Mouse (Mus musculus): ENCODE data around the gene Fstl5.
A peak's percentile ranks its signal among the peaks of the same experiment; 100 is the strongest.

Fstl5 gene

DNA sequence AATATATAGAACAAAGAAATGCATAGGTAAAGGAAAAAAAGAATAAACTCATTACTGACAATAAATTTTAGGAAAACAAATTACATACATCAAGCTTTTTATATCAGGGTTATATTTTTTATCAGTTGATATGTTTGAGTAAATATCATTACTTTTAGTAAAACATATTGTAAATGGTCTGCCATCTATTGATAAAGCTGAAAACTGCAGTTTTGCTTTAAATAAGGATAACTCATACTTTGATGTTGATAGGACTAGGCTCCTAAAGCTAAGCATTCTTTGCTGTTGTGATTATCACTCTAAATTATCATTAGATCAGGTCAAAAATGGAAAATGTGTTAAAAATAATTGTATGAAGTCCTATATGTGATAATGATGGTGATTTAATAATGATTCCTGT, 493.3 kb downstream of the Fstl5 start:
- no peak for DNase-seq

DNA sequence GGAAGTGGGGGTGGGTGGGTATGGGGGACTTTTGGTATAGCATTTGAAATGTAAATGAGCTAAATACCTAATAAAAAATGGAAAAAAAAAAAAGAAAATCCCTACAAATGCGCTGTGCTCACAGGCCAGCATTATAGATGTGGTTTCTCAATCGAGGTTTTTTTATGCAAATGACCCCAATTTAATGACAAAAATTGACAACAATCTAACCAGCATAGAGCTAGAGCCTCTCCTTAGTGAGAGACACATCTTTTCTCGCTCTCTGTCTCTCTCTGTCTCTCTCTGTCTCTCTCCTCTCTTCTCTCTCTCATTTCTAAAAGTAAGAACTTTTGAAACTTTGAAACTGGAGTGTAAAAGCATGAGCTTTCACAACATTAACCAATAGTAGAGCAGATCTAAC, 498.4 kb downstream of the Fstl5 start:
- DNase-seq = no peak

DNA sequence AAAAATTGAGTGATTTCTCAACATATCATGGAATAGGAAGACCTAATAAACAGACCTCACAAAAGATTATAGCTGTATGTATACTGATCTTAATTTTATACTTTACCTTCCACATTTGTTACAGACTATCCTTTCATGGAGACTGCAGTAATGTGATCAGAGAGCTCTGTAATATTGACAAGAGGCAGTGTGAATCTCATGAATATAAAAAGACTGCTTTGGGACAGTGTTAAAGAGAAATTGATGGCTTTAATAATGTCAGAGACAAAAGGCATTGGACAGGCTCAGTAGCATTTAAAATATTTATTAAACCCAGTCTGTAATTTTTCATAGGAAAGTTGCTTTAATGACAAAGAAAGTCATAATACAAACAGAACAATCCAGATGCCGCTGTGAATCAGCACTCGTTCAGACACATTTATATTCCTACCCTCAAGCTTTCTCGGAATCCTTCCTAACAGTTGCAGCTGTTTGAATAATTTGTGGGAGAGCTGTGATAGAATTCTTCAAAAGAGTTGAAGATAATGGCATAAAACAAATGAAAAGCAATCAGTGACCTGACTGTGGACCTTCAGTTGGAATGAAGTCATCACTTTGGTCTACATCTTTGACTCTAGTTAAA, 499.0 kb downstream of the Fstl5 start:
- DNase-seq = no peak

DNA sequence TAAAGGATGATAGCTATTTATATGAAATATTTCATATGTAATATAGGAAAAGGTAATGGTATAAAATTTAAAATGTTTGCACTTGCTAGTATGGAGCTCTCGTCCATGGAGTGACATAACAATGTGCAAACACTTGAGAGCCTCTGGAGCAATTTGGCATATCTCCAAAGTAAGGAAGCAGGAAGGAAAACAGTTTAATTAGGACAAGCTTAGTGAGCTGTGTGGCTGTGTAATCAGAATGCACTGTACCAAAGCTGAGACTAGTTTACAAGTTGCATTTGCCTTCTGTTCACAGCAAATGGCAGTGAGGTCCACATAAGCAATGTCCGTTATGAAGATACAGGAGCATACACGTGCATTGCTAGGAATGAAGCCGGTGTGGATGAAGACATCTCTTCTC, 519.1 kb downstream of the Fstl5 start:
- no peak for DNase-seq

DNA sequence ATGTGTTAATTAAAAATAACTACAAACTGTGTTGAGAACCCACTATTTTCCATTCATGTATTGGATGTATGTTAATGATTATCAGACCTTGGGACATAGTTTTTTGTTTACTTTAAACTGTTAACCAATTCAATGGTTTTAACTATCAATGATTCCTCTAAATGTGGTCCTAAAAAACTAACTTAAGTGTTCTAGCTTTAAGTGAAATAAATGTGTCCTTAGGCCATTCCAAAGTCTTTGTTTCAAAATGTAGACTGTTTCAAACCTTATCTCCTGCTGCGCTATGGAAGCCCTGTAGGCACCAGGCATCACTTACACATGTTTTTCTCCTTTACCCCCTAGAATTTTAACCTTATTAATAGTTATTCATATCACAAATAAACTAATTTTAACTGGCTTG, 546.0 kb downstream of the Fstl5 start:
- no peak for DNase-seq

DNA sequence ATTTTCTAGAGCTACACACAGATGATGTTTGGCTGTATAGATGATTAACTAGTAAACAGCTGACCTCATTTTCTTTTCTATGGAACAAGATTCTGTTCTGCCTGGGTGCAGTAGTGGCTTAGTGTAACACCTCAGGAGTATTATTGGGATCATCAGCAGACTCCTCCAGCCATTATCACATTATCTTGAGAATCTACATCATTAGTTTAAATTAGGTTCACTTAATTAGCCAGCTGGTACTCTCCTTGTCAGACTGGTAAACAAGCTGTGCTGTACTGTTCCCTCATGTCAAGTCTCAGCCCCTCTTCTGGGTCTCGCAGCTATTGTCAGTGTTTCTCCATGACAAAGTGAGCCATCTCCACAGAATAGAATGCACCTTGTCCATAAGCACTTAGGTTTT, 580.2 kb downstream of the Fstl5 start:
- no peak for DNase-seq

DNA sequence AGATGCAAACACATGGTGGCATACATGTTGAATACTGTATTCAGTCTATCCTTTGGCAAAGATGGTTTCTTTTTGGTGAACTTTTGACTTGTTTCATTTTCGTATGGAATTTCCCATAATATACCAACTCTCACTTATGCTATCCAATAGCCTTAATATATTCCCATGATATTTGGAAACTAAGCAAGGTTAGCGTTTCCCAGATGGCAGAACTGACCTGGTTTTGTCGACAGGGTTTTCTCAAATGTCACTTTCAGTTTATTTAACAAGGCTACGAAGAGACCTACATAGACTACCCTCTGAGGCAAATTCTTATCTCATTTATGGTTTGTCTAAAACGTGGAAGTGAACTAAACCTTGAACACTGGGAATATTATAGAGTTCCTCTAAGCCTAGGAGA, 596.8 kb downstream of the Fstl5 start:
- no peak for DNase-seq

DNA sequence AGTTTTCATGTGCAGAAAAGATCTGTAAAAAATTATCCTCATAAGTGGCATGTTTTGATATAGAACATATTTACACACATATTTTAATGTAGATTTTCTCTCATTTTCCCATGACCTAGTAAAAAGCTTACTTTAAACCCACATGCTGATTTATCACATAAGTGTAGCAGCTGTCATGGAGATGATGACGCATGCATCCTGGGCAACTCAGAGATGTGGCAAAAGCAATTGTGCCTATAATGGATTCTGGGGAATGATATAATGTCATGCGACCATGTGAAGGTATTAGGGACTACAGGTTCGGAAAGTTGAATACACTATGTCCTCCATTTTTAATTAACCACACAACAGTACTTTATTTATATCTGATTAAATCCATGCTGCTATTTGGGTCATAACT, 601.9 kb downstream of the Fstl5 start:
- peak; percentile 17 for DNase-seq

DNA sequence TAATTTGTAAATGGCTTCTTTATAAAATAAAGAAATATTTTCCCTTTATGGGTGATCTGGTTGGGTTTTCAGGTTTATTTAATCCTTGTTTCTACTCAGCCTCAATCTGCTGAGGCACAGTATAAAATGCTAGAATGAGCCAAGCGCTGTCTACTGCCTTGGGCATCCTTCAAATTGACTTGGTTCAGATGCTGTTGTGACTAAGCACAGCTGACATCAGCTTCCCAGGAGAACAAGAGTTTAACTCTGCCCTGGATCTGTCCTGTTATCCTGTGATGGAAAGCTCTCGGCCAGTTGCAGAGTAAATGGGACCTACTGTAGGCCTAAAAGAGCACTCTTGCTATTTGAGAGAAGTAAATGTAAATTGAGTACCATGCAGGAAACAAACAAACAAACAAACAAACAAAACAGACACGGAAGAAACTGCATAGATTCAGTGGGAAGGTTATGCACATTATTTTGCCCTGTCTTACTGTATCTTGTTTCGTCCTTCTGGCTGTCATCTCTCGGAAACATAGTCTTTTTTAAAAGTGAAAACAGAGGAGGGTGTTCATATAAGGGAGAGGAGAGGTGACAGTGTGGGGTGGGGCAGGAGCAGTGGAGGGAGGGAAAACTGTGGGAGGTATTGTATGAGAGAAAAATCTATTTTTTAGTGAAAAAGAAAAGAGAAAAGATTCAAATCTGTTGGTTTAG, 605.9 kb downstream of the Fstl5 start:
- DNase-seq = no peak

DNA sequence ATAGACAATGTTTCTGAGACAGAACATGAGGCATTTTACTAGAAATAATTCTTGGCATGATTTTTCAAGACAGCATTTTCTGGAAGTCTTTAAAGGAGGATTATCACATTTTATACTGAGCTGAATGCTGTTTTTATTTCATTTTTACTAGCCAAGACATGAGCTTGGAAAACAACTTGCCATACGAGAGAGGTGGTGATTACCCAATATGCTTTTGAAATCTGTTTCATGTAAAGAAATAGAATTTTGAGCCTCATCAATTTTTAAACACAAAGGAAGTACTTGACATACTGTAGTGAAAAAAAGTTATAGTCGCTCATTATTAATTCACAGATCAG, 606.4 kb downstream of the Fstl5 start:
- no peak for DNase-seq

DNA sequence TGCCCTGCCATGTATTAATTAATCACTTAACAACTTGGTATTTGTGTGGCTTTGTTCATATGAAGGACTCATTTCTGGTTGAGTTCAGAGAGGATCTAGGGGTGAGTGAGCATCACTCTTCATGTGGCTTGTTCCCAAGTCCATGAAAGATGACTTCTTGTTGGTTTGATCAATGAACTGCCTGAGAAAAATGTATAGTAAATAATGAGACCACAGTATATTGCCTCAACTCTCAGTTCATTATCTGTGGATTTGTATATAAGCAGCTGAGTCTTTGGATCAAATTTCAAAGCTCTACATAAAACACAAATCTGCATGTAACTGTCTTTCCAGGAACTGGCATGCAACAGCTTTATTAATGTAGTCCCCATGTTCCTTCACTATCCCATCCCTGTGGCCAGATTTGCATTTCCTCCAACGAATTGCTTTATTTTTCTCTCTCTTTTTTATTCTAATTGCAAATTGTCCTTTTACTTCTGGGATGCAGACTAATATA, 623.1 kb downstream of the Fstl5 start:
- DNase-seq = no peak

DNA sequence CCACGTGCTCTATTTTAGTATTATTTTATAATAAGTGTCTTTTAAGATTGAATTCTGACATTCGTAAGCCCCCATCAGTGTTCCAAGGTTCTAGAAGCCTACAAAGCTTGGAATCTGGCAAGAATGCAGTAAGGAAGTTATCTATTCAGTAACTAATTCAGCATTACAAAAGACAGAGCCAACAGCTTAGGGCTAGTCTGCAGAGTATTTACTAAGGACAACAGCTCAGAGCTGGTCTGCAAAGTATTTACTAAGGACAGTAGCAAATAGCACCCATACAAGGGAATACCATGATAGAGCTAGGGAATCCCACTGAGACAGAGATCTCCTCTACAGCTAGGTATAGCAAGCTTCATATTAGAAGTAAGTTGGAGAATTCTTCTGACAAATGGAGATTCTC, 665.2 kb downstream of the Fstl5 start:
- DNase-seq = no peak

Measured in right cerebral cortex, postnatal 25 days (tissue).